Mouse (Mus musculus): Measurements from ENCODE around the gene Slc35g1. TPM values are rescaled to one million over a fixed set of nuclear protein-coding genes. Genes with fewer than 3 reads are reported as not detected.

Gene Slc35g1
- total RNA-seq, 1 experiment from 2014 or later = 28.3 TPM

- no peak for DNase-seq
Measured at GRCm38 (mm10) chr19:38387835-38388234, 7.9 kb upstream of the Slc35g1 start.

GRCm38 (mm10) chr19:38396633-38396970 lies 822 bp downstream of the Slc35g1 start:
- DNase-seq = no peak

GRCm38 (mm10) chr19:38397004-38397403 lies 1.2 kb downstream of the Slc35g1 start:
- DNase-seq = no peak

GRCm38 (mm10) chr19:38398966-38399365 lies 3.2 kb downstream of the Slc35g1 start:
- DNase-seq = no peak

GRCm38 (mm10) chr19:38400851-38401250 lies 5.1 kb downstream of the Slc35g1 start:
- no peak for DNase-seq

GRCm38 (mm10) chr19:38401416-38401815 lies 5.6 kb downstream of the Slc35g1 start:
- DNase-seq = no peak

GRCm38 (mm10) chr19:38410357-38411056 lies 14.7 kb downstream of the Slc35g1 start:
- no peak for DNase-seq

- no peak for DNase-seq
Measured at GRCm38 (mm10) chr19:38413861-38414260, 18.1 kb downstream of the Slc35g1 start.

GRCm38 (mm10) chr19:38418819-38419423 lies 23.1 kb downstream of the Slc35g1 start:
- DNase-seq = no peak

- DNase-seq = peak; percentile 9
Measured at GRCm38 (mm10) chr19:38420751-38421295, 25.0 kb downstream of the Slc35g1 start.

- DNase-seq = peak; percentile 16
Measured at GRCm38 (mm10) chr19:38421436-38421835, 25.7 kb downstream of the Slc35g1 start.

- no peak for DNase-seq
Measured at GRCm38 (mm10) chr19:38422926-38423325, 27.1 kb downstream of the Slc35g1 start.

GRCm38 (mm10) chr19:38423884-38424283 lies 28.1 kb downstream of the Slc35g1 start:
- no peak for DNase-seq

GRCm38 (mm10) chr19:38424581-38424980 lies 28.8 kb downstream of the Slc35g1 start:
- no peak for DNase-seq

GRCm38 (mm10) chr19:38429269-38429668 lies 33.5 kb downstream of the Slc35g1 start:
- peak; percentile 15 for DNase-seq

GRCm38 (mm10) chr19:38430475-38430874 lies 34.7 kb downstream of the Slc35g1 start:
- no peak for DNase-seq

GRCm38 (mm10) chr19:38431326-38431725 lies 35.5 kb downstream of the Slc35g1 start:
- no peak for DNase-seq

- no peak for DNase-seq
Measured at GRCm38 (mm10) chr19:38432021-38432420, 36.2 kb downstream of the Slc35g1 start.

GRCm38 (mm10) chr19:38433381-38433780 lies 37.6 kb downstream of the Slc35g1 start:
- DNase-seq = no peak

- no peak for DNase-seq
Measured at GRCm38 (mm10) chr19:38435221-38435620, 39.4 kb downstream of the Slc35g1 start.

GRCm38 (mm10) chr19:38441860-38442259 lies 46.1 kb downstream of the Slc35g1 start:
- no peak for DNase-seq

- no peak for DNase-seq
Measured at GRCm38 (mm10) chr19:38445758-38446157, 50.0 kb downstream of the Slc35g1 start.

Data from adrenal gland, postnatal 25 days (tissue).